Mouse (Mus musculus) liver, embryonic 11.5 days (tissue): ENCODE measurements around the gene Tchhl1. TPM values are rescaled to one million over a fixed set of nuclear protein-coding genes. Genes with fewer than 3 reads are reported as not detected.

ENCODE experiments used
- microRNA-seq: library from miRNA; unstranded; fragments of <30 nt; microRNA quantifications from one replicate; pipeline ENCODE4, GENCODE M21; 2017; ENCODE audit warnings: borderline number of aligned reads
- polyA plus RNA-seq: library from polyadenylated mRNA; unstranded; fragments of >200 nt; fragmentation: Nextera tagmentation; extraction: Ambion mirVana; gene quantifications from 2 replicates; pipeline ENCODE4 v1.2.1, GENCODE M21; 2014

Tchhl1 gene
- polyA plus RNA-seq, 1 experiment from 2014 or later = not detected

Small RNAs within 50 kb of the gene (microRNA-seq; reads per million reads assigned to microRNA genes)
- not detected for gene Gm22752

Other genes with a start within 250 kb of the Tchhl1 start
- not detected in 2 replicates for gene Flg, start 195.2 kb upstream of the Tchhl1 start, polyA plus RNA-seq
- gene Hrnr, start 149.0 kb upstream of the Tchhl1 start, polyA plus RNA-seq = not detected in 2 replicates
- not detected in 2 replicates for gene Rptn, start 75.1 kb upstream of the Tchhl1 start, polyA plus RNA-seq
- gene Tchh, start 26.4 kb upstream of the Tchhl1 start, polyA plus RNA-seq = 0.11 and 0.53 TPM in 2 replicates
- 202 and 245 TPM in 2 replicates for gene S100a11, start 51.7 kb downstream of the Tchhl1 start, polyA plus RNA-seq
- 137 and 144 TPM in 2 replicates for gene S100a10, start 86.3 kb downstream of the Tchhl1 start, polyA plus RNA-seq
- gene Tdpoz2, start 183.9 kb downstream of the Tchhl1 start, polyA plus RNA-seq = not detected in 2 replicates
- not detected in 2 replicates for gene Tdpoz1, start 207.6 kb downstream of the Tchhl1 start, polyA plus RNA-seq
- gene Gm37596, start 224.3 kb downstream of the Tchhl1 start, polyA plus RNA-seq = not detected in 2 replicates